Mouse (Mus musculus) liver, postnatal 0 days (tissue): ENCODE results near the gene Ttc25. TPM values are rescaled to one million over a fixed set of nuclear protein-coding genes. Genes with fewer than 3 reads are reported as not detected.
"Not testable (repeated sequence)": the region's sequence is repeated elsewhere in the genome, so short reads cannot be mapped to it uniquely, and the experiment has no call there.

Experiments used
- ATAC-seq: fragments of 200-750 bp; cut with Nextera tagmentation; 2 replicates; pipeline ENCODE4 v1.8.0; 2017; ENCODE audit warnings: mild to moderate bottlenecking, moderate library complexity
- DNase-seq: peaks from one replicate; pipeline ENCODE4 v3.0.0-alpha.2; 2016
- H3K27ac ChIP-seq: fragments of 300-500 bp; sonication (generic); 2 replicates; pipeline ENCODE4 v1.5.1; 2014; ENCODE audit warnings: antibody characterized with exemption, moderate library complexity, mild to moderate bottlenecking, low read depth
- H3K27me3 ChIP-seq: fragments of 300-500 bp; sonication (generic); 2 replicates; pipeline ENCODE4 v1.6.1; 2014; ENCODE audit warnings: low read length, control low read depth, mixed read lengths; ENCODE audit not compliant: insufficient read depth
- H3K36me3 ChIP-seq: fragments of 300-500 bp; sonication (generic); replicated peaks from 2 replicates; pipeline ENCODE4 v1.6.1; 2014; ENCODE audit warnings: mild to moderate bottlenecking, control low read depth, low read length, moderate library complexity, mixed read lengths; ENCODE audit not compliant: insufficient read depth
- H3K4me1 ChIP-seq: fragments of 300-500 bp; sonication (generic); 2 replicates; pipeline ENCODE4 v1.6.1; 2014; ENCODE audit warnings: antibody characterized with exemption, mild to moderate bottlenecking, control low read depth; ENCODE audit not compliant: insufficient read depth
- H3K4me2 ChIP-seq: fragments of 300-500 bp; sonication (generic); 2 replicates; pipeline ENCODE4 v1.6.1; 2014; ENCODE audit warnings: low read depth, mild to moderate bottlenecking, low read length, moderate library complexity, mixed read lengths
- H3K4me3 ChIP-seq: fragments of 300-500 bp; sonication (generic); 2 replicates; pipeline ENCODE4 v1.5.1; 2014; ENCODE audit warnings: low read depth, low read length
- H3K9ac ChIP-seq: fragments of 300-500 bp; sonication (generic); replicated peaks from 2 replicates; pipeline ENCODE4 v1.6.1; 2014; ENCODE audit warnings: mild to moderate bottlenecking, moderate library complexity
- H3K9me3 ChIP-seq: fragments of 300-500 bp; sonication (generic); 2 replicates; pipeline ENCODE4 v1.6.1; 2016; ENCODE audit warnings: mild to moderate bottlenecking, control low read depth, low read length, mixed read lengths
- CTCF ChIP-seq: sonication (generic); IDR thresholded peaks from 2 replicates; pipeline ENCODE4 v1.5.1; 2016; ENCODE audit warnings: antibody characterized with exemption, low read depth
- EP300 ChIP-seq: IDR thresholded peaks from 2 replicates; pipeline ENCODE4 v1.6.1; 2016; ENCODE audit warnings: antibody characterized with exemption, low read depth, mild to moderate bottlenecking
- WGBS: fragments of 180-500 bp; shearing (Covaris S2); extraction: QIAGEN DNeasy Blood & Tissue Kit; methylation state at CpG from one replicate; pipeline ENCODE4 v1.1.7; 2014; ENCODE audit not compliant: insufficient replicate concordance; 5-methylcytosine and 5-hydroxymethylcytosine counted together
- polyA plus RNA-seq: library from polyadenylated mRNA; unstranded; fragments of >200 nt; fragmentation: Nextera tagmentation; extraction: Ambion mirVana; gene quantifications from 2 replicates; pipeline ENCODE4 v1.2.1, GENCODE M21; 2015

The Ttc25 gene
- polyA plus RNA-seq, 1 experiment from 2014 or later = 0.22 TPM

GRCm38 (mm10) chr11:100527458-100528374 is 17.7 kb upstream of the Ttc25 start, which contains the start of gene Acly:
Acly (minus strand) TSS chr11:100528000.
- no peaks in the 10 kb centered on the region for H3K27me3 ChIP-seq
- DNase-seq (peak; percentile 99), ATAC-seq (peak; percentile 97)
- H3K4me1 ChIP-seq = peaks cover 37% of the 10 kb centered on the region
- under 1% methylated on average over 51 of the region's 54 CpGs for WGBS
- H3K4me3 ChIP-seq = peak within 1 kb of the TSS; percentile 81
- H3K4me2 ChIP-seq = peak within 1 kb of the TSS; percentile 92
- TF ChIP-seq CTCF (no peak), EP300 (no peak)
- H3K36me3 ChIP-seq = peaks cover 9% of the 10 kb centered on the region
- H3K9ac ChIP-seq = peak within 1 kb of the TSS; percentile 80
- H3K27ac ChIP-seq = peak within 1 kb of the TSS; percentile 79
- H3K9me3 ChIP-seq = no peaks in the 10 kb centered on the region

DNA sequence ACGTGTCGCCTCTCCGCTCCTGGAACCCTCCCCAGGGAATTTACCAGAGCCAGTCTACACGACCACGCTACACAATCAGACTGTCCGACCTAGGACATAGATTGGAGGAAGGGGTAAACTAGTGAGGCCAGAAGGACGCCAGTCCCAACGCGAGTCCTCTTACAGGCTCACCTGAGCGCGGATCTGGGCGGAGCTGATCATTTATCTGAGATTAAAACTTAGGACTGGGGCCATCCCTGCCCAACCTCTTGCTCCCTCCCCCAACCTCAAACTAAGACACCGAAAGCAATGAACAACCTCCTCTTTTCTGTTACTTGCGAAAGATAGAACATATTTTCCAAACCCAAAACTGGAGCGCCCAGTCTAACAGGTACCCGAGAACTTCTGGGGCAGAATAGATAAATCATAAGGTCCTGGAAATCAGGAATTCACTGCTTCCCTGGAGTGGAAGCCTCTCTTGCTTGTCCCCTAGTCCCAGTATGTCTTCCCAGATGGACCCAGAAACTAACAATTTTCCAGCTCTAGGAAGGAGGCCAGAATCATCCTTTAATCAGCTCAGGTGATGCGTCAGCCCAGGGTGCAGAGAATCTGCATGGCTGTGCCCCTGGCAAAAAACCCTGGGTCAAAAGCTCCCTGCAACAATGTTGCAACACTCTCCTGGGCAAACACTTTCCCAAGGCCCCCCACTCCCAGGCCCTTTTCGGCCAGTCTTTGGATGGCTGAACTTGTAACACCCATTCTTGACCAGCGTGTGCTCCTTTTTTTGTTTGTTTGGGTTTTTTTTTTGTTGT is 16.8 kb upstream of the Ttc25 start:
- WGBS = 26% methylated on average over 19 of the region's 19 CpGs
- H3K9me3 ChIP-seq = no peaks in the 10 kb centered on the region
- peaks cover 37% of the 10 kb centered on the region for H3K4me1 ChIP-seq
- no peak for TF ChIP-seq CTCF
- TF ChIP-seq EP300 = no peak
- DNase-seq (peak; percentile 27), ATAC-seq (peak; percentile 4; the same call in 1 of the 2 replicates)
- peaks cover 1% of the 10 kb centered on the region for H3K36me3 ChIP-seq
- H3K4me2 ChIP-seq = peak overlapping the region; percentile 92
- H3K4me3 ChIP-seq = peak overlapping the region; percentile 81
- H3K27ac ChIP-seq = peak overlapping the region; percentile 65
- no peaks in the 10 kb centered on the region for H3K27me3 ChIP-seq
- H3K9ac ChIP-seq = peak overlapping the region; percentile 80

DNA sequence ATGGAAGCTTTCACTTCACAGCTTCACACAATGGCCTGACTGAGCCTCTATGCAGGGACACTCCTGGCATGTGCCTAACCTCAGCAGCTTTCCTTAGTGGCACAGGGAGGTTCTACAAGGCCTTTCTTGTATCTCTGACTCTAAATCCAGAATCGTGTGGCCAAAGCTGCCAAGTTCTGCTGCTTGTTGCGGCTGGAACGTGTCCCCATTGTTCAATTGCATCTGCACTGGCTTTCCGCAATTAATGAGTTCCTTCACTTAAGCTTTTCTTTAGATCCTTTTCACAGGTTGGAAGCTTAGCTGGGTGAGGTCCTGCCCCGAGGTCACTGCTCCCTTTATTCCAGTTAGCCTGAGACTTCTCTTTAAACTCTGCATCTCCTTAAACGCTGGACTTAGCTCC is 11.5 kb upstream of the Ttc25 start:
- no peak overlapping the region for H3K4me3 ChIP-seq
- TF ChIP-seq EP300 (no peak), CTCF (no peak)

DNA sequence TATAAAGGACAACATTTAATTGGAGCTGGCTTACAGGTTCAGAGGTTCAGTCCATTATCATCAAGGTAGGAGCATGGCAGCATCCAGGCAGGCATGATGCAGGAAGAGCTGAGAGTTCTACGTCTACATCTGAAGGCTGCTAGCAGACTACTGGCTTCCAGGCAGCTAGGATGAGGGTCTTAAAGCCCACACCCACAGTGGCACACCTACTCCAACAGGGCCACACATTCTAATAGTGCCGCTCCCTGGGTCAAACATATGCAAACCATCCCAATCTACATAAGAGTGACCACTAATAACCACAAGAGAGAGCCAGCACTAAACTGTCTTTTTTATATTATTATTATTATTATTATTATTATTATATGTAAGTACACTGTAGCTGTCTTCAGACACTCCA is 11.0 kb upstream of the Ttc25 start:
- H3K27me3 ChIP-seq, H3K4me2 ChIP-seq, ATAC-seq, H3K9ac ChIP-seq, H3K36me3 ChIP-seq, H3K9me3 ChIP-seq, H3K4me1 ChIP-seq, H3K4me3 ChIP-seq, DNase-seq, H3K27ac ChIP-seq: not testable (repeated sequence)
- WGBS = 83% methylated on average over 2 of the region's 2 CpGs

More for the DNA sequence above, 11.5 kb upstream of the Ttc25 start:
- Histone ChIP-seq H3K27me3 (no peaks in the 10 kb centered on the region), H3K27ac (no peak overlapping the region), H3K9me3 (no peaks in the 10 kb centered on the region; the same call in 1 of the 2 replicates), H3K4me1 (no peaks in the 10 kb centered on the region), H3K4me2 (no peak overlapping the region), H3K9ac (no peak overlapping the region), H3K36me3 (no peaks in the 10 kb centered on the region)
- 80% methylated on average over 6 of the region's 6 CpGs for WGBS
- ATAC-seq (no peak), DNase-seq (no peak)

DNA sequence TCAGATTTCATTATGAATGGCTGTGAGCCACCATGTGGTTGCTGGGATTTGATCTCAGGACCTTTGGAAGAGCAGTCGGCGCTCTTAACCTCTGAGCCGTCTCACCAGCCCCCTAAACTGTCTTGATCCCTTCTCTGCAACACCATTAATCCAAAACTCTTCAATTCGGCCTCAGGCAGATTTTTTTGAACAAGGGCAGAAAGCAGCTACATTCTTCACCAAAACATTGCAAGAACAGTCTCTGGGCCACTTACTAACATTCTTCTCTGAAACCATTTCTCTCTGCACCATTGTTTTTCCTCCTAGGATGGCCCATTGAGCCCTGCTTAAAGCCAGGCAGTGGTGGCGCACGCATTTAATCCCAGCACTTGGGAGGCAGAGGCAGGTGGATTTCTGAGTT is 10.6 kb upstream of the Ttc25 start:
- not testable (repeated sequence) for H3K4me3 ChIP-seq, H3K9me3 ChIP-seq, H3K36me3 ChIP-seq, H3K27me3 ChIP-seq, DNase-seq, H3K4me2 ChIP-seq, H3K27ac ChIP-seq, H3K9ac ChIP-seq, ATAC-seq, H3K4me1 ChIP-seq
- WGBS = 87% methylated on average over 6 of the region's 6 CpGs

- ATAC-seq = no peak
- WGBS = 43% methylated on average over 1 of the region's 1 CpGs
- no peaks in the 10 kb centered on the region for H3K36me3 ChIP-seq
Measured at GRCm38 (mm10) chr11:100535996-100536395, 9.4 kb upstream of the Ttc25 start.

More at GRCm38 (mm10) chr11:100535996-100536395, 9.4 kb upstream of the Ttc25 start:
- H3K9ac ChIP-seq = no peak overlapping the region
- no peak overlapping the region for H3K4me2 ChIP-seq
- no peak overlapping the region for H3K27ac ChIP-seq
- DNase-seq = no peak
- H3K4me1 ChIP-seq = no peaks in the 10 kb centered on the region
- H3K4me3 ChIP-seq = no peak overlapping the region
- TF ChIP-seq CTCF = no peak
- no peaks in the 10 kb centered on the region for H3K27me3 ChIP-seq
- H3K9me3 ChIP-seq = no peaks in the 10 kb centered on the region; the same call in 1 of the 2 replicates
